Mouse (Mus musculus) spleen, postnatal 4 days (tissue): Measurements from ENCODE around the gene Snrpd3.
"Not testable (repeated sequence)": the region's sequence is repeated elsewhere in the genome, so short reads cannot be mapped to it uniquely, and the experiment has no call there.

Experiments
- DNase-seq, 2 experiments: peaks; one replicate each; pipeline ENCODE4 v3.0.0; 2022; ENCODE audit warnings: low spot score in 2 of 2

Gene Snrpd3

DNA sequence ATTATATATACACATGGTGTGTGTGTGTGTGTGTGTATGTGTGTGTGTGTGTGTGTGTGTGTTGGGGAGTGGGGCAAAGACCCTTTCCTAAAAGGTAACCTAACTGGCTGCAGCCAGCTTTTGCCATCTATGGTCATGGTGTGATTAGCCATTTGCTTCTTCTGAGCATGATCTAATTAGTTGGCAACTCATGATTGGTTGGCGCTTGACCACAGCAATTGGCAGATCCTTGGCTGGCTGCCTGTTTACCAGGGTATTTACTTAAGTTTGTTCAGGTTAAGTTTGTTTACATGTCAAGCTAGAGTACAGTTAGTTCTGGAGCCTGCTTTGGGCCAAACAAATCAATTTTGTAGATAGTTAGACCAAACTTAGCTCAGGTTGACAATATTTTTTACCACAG is 15.7 kb upstream of the Snrpd3 start:
- DNase-seq, result no peak

DNA sequence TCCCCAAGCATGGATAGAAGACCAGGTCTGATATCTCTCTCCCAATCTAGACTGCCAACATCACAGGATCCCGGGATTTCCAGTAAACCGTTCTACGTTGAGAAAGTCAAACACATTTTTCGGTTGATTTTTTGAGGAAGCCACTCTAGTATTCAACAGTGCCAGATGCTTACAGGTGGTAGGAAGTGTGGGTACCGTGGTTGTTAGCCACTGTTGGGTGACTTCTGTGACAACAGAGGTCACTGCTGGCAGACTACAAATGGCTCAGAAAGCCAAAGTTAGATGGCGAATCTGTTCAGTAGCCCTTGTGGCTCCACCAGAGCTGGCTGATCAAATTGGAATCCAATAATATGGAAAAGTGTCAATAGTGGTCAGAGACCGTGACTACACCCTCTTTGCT is 13.7 kb upstream of the Snrpd3 start:
- DNase-seq, result no peak

DNA sequence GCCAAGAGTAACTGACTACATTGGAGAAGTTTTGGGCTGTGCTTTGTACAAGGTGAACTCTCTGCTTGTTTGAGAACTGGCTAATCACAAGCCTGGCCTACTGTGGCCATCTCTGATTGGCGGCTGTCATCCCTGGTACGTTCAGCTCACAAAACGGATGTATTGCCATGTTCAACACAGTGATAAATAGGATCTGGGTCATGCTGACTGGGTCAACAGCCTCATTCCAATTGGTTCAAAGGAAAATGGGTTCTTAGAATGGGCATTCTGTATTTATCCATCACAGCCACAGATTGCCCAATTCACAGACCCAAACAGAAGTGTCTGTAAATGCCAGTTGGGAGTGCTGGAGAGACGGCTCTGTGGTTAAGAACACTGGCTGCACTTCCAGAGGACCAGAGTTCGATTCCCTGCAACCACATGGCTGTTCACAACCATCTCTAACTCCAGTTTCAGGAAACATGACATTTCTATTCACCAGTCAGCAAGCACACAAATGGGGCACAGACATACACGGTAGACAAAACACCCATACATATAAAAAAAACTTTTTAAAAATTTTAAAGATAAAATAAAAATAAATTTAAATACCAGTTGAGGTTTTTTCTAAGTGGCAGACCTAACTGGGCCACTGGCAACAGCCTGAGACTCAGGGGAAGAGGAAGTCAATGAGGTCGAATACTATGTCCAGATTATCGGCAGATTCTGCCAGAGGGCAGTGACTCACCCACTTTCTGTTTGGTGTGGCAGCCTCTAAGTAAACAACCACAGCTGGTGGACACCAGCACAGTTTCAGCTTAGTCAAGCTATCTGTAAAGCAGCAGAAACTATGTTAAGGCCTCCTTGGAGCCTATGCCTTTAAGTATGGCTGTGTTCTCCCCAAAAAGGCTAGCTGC is 12.9 kb upstream of the Snrpd3 start:
- DNase-seq, result no peak

DNA sequence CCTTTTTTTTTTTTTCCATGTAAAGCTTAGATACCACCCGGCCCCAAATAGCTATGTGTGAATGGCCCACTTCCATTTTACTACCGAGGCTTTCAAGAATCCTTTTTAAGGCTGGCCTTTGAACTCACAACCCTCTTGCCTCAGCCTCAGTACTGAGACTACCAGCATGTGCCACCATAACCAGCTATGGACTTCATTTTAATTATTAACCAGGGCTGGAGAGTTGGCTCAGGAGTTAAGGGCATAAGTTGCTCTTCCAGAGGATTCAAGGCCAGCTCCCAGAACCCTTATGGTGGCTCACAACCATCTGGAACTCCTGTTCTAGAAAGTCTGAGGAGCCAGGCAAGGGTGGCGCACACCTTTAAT is 12.2 kb upstream of the Snrpd3 start:
- no peak for DNase-seq

DNA sequence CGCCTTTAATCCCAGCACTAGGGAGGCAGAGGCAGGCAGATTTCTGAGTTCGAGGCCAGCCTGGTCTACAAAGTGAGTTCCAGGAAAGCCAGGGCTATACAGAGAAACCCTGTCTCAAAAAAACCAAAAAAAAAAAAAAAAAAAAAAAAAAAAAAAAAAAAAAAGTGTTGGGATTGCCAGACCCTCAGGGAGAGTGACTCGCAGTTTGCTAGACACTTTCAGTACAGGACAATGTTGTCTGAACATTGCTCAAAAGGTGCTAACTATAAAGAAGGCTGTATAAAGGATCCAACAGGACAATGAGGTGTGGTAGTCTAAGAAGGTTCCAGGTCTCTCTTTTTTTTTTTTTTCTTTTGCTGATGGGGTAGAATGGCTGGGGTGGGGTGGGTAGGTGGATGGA is 11.4 kb upstream of the Snrpd3 start:
- DNase-seq, result not testable (repeated sequence)

DNA sequence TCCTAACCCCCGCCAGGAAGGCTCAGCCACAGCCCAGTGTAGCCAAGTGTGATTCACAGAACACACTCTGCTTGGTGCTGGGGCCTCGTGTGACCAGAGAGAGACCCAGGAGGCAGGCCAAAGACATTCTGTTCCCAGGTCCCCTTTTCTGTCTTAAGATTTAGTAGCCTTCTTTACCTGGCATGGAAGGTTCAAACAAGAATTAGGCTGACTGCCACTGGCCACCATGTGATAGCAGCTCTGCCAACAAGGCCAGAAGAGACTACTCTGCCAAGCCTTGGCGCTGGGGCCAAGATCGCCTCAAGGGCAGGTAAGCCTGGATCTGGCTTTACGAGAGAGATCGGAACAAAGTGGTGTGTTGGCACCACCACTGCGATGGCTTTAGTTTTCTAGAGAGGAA is 6.9 kb upstream of the Snrpd3 start:
- no peak for DNase-seq

DNA sequence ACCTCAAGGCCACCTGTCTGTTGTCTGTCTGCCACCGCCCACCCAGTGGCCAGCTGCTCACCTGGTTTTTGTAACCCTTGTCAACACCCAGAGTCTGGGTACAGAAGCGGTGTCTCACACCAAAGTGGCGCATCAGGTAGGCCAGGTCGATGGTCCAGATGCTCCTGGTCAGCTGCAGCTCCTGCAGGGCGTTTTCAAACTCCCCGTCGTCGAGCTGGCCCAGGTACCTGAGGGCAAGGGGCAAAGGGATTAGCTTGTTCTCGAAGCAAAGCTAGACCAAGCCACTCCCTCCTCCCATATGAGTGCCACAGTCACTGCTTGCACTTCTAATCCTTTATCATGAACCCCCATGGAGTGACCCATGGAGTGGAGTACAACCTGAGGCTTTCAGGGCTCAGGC is 6.3 kb upstream of the Snrpd3 start:
- DNase-seq, result no peak

DNA sequence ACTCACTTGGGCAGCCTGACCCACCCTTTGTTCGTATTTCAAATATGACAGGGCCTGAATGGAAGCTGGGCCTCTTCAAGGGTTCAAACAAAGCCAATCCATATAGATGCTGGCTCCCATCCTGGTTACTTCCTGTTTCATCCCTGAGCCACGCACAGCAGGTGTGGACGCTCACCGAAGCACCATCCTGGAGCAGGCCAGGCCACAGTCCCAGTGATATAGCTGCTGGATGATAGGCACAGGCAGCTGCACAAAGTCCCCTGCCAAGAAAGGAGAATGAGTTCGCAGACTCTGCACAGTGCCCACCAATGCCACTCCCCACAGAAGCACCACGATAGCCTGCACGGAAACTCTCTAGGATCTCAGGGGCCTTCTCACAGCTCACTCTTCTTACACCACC is 5.5 kb upstream of the Snrpd3 start:
- DNase-seq, result no peak

DNA sequence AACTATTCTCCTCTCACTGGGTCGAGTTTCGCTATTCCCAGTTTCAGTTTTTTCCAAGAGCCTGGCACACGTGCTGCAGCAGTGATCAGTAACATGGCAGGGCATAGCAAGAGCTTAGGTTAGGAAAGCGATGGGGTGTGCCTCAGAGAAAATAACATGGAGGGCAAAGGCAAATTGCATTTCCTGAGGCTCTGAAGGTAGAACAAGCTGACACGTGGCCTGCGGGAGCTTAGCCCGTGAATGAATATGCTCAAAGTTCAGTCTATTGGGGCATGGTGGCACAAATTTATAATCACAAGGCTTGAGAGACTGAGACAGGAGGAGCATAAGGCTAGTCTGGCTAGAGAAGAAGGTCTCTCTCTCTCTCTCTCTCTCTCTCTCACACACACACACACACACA is 4.6 kb upstream of the Snrpd3 start:
- no peak for DNase-seq

DNA sequence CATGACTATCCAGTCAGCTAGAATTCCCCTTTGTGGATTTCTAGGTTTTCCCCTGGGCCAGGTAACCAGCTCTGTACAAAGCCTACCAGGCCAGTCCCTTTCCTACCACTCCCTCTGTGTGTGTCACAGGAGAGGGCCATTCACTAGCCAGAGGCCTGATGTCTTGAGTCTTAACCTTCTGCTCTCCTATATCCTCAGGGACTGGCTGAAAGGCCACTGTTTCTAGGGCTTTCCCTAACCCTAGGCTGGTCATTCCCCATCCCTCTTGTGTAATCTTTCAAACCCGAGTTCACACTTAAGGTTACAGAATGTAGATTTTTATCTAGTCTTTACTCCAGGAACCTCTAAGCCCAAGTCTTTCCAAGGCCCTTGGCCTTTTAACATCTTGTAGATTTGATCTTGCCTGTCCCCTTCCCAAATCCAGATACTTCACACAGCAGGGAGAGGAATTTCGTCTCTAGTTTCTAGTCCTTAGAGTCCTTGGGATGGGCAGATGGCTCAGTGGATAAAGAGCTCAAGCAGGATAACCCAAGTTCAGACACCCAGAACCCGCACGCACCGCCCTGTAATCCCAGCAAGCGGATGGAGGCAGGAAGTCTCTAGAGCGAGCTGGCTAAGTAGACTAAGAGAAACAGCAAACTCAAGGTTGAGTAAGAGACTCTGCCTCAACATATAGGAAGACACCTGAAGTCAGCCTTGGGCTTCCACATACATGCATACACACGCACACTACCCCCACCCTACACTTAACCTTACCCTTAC is 3.9 kb upstream of the Snrpd3 start:
- DNase-seq, result no peak

DNA sequence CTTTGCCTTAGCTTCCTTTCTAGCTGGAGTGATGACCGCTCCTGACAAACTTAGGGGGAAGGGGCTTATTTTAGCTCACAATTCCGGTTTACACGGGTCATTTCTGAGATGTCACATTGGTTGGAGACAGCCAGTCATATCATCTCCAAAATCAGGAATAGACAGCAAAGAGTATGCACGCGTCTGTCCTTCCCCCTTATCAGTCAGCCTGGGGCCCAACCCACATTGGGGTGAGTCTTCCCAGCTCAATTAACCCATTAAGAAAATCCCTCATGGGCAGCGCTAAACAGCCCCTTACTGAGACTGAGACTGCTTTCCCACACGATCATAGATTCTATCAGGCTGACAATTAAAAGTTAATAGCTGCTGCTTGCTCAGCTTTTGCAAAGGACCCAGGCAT is 3.0 kb upstream of the Snrpd3 start:
- DNase-seq, result peak in 1 of 2 experiments; percentile 32

DNA sequence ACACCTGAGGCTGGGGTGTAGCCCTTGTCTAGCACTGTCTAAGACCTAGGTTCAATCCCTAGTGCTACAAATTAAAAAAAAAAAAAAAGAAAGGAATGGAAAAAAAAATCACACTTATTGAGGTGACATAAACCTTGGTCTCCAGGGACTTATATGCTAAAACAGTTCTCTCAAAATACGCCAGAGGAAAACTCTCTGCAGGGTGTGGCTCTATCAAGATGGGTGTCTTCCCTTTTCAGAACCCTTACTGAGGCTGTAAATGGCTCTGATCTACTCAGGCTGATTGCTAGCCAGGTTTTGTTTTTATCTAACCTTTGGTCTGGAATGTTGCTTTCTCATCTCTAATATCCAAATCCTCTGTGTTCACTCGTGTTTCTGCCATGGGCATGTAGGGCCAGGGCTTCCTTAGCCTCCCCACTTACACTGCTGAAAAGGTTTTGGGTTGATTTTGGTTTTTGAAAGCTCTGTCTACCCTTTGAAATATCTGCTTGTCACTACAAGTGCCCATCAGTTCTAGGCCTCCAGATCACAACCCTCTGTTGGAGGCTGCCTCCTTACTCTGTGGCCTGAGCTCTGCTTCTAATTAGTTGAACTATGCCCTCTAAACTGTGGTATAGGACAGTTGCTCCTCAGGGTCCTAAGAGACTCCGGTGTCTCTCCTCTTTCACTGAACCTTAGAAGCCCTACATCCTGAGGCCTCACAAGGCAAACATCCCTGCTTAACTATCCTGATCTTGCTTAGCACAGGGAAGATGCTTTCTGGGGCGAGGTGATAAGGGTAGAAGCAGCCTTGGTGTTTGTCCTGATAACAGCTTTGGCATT is 1.9 kb upstream of the Snrpd3 start:
- DNase-seq, result peak in 1 of 2 experiments; percentile 60

DNA sequence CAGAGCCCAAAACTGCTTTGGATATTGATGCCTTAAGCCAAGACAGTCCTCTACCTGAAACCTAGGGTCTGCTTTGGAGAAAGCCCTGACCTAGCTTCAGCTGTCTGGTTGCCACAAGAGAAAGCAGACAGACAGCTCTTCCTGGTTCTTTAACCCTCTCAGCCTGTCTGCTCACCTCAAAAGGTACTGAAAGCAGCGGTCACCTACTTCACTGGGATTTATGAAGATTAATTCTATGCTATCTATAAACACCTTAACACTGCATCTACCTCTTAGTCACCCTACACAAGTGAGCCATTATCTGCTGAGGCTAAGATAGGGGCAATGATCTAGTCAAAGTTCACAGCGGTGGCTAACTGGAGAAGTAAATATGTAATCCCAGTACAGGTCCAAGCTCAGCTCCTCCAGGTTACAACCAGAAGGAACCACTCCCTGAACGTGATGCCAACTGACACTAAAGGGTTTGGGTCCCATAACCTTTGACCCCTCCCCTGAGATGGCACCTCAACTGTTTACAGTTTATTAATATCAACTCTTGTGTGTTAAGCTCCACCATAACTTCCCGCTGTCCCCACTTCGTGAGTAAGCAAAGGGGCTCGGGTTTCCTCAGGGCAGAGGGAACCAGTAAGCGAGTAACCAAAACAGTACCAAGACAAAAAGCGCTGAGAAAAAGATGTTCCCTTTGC is 1.2 kb upstream of the Snrpd3 start:
- no peak for DNase-seq

DNA sequence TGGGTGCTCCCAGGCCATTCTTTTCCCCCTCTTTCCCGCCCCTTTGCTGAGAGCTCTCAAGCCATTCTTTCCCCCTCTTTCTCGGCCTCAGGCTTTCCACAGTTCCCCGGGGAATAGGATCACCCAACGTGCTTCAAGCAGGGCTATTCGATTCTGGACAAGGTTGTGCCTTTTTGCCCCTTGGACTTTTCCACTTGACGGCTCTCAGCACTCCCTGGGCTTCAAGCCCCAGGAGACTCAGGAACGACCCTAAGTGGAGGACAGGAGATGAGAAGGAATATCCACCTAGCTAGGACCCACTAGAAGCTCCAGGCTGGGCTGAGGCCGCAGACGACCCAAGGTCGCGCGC is 653 bp upstream of the Snrpd3 start:
- peak in 1 of 2 experiments; percentile 29 for DNase-seq

DNA sequence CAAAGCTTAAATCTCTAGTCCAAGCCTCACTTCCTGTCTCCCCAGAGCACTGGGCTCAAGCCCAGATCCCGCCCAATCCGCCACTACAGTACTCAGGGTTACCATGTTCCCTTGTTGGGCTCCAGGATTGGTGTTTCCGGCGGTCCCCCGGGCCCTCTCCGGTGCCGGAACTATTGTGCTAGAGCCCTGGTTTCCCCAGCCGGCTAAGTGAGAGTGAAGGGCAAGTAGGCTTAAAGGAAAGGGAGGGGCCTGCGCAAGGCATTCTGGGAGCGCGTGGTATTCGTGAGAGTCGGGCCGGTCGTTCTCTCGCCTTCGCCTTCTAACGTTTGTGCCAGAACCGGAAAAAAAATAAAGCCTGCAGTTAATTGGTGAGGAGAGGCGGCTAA is 400 bp downstream of the Snrpd3 start, which contains the start of gene Gucd1:
Gene Gucd1, minus strand, starts transcription at position 215 of the 386 bp plus-strand sequence.
- DNase-seq, result peak; percentile 97 to 98

DNA sequence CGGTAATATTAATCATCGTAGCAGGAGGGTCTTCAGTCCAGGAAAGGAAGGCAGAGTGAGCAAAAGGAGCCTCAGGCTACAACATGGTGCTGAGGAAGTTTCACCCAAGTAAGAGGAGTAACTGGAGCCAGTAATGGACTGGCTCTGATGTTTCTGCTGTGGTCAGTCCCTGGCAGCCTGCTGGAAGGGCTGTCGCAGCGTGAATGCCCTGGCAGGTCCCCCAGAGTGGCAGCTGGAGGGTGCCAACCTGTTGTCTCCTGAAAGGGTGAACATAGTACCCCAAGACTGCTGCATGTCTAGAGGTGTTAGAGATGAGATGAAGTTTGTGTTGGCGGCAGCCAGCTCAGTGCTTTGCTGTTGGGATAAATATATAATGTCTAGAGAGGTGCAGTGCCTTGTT is 3.2 kb downstream of the Snrpd3 start:
- DNase-seq, result no peak

DNA sequence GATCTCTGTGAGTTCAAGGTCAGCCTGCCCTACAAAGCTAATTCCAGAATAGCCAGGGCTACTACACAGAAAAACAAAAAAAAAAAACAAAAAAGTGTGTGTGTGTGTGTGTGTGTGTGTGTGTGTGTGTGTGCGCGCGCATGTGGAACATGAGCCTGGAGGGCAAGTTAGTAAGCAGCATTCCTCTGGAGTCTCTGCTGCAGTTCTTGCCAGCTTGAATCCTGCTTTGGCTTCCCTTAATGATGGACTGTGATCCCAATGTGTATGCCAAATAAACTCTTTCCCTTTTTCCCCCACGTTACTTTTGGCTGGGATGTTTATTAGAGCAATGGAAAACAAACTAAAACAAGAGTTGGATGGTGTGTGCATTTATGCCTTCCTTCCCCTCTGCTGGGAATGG is 4.3 kb downstream of the Snrpd3 start:
- DNase-seq, result no peak

DNA sequence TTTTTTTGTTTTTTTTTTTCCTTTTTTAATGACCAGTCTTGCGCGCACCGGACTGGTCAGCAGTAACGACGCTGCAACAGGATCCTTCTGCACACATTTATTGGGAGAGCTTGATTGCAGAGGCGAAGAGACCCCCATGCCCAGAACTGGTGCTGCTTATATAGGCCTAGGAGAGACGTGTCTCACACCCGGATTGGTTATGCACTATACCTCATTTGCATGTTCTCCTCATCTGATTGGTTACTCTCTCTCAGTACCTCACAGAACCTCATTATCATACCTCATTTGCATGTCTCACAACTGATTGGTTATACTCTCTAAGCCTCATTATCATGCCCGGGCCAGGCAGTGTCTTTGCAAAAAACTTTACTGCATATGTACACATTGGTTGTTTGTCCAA is 8.1 kb downstream of the Snrpd3 start:
- peak in 1 of 2 experiments; percentile 22 for DNase-seq

DNA sequence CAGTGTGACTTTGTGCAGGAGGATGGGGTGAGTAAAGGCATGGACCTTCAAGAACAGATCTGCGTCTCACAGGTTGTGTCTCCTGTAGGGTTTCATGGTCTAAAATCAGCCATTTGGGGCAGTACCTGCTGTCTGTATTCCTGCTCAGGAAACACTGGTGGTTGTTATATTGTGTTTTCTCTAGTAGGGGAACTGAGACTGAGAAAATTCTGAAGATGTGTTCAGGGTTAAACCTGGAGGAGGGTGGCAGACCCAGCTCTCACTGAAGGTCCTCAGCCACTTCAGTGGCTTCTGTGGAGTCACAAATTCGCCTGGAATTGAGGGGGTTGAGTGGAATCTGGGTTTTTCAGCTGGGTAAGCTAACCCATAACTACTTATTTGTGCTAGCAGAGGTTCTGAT is 13.0 kb downstream of the Snrpd3 start:
- DNase-seq, result no peak

DNA sequence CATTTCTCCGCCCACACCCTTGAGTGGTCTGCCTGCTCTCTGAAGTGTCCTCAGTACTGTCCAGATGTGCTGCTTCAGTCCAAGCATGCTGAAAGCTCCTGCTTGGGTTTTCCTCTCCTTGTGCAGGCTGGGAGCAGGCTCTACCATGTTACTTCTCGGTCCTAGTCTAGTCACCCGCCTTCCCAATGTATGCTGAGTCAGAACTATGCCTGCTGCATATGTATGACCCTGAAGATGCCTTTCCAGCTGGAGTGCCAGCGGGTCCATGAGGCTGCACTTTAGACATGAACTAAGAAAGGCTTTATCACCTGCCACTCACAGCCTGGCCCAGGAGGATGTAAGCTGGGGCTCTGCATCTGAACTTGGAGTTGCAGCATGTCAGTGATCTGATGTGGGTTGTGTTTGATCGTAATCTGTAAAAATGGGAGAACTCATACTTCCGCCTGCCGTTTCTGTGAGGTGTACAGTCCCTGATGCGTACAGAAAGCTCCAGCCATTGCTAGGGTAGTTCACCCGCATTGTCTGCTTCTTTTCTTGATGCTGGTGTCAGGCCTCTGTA is 14.3 kb downstream of the Snrpd3 start:
- peak in 1 of 2 experiments; percentile 52 for DNase-seq

DNA sequence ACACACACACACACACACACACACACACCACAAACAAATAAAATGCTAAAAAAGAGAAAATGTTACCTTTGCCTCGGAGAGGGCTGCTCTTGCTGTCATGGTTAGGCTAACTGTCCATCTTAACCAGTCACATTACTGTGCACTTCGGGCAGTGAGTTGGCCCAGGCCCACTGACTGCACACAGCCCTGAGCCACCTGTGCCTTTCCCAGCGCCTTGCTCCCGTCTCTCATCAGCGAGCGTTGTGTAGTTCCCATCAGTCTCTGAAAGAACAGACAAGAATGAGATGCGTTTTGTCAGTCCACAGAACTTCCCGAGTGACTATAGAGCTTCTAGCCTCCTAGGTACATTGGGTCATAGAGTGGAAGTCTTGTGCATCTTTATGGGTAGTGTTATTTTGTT is 16.9 kb downstream of the Snrpd3 start:
- peak in 1 of 2 experiments; percentile 55 for DNase-seq
